Mouse (Mus musculus) urinary bladder, postnatal 36 days (tissue): ENCODE measurements around the gene Ift81.

Source experiments
- DNase-seq, 2 experiments: peaks; one replicate each; pipeline ENCODE4 v3.0.0; 2022; ENCODE audit warnings: low spot score in 2 of 2, mixed read lengths in 1 of 2

Ift81 gene

DNA sequence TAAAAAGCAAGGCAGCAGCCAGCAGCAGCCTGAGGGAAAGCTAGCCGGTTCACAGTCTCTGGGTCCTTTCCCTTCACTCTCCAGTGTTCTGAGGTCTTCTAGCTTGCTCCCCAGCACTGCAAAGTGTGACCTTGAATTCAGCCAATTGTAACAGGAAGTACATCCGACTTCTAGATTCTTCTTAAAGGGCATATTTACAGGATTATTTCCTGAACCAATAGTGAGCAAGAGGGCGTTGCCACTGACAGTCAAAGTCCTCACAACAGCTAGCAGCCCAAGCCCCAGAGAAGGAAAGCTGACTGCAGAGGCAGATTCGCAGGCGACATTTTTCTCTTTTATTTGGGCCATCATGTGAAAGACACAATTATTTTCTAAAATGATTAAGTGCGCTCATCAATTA lies 65.6 kb downstream of the Ift81 start:
- DNase-seq = no peak

DNA sequence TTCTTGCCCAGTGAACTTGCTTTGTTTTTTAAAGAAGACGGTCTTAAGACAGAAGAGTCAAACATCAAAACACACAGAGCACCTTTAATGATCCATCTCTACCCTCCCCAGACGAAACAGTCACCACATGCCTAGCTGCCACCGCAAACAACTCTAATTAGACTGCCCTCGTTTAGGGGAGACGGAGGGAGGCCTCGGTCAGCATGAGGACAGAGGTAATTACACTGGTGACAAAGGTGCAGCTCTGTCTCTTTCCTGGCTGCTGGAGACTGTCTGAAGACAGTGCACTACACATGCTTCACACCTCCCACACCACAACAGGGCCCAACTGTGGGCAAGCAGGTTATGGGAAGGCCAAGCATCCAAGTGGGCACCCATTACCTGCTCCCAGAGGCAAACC lies 66.5 kb downstream of the Ift81 start:
- DNase-seq = no peak

DNA sequence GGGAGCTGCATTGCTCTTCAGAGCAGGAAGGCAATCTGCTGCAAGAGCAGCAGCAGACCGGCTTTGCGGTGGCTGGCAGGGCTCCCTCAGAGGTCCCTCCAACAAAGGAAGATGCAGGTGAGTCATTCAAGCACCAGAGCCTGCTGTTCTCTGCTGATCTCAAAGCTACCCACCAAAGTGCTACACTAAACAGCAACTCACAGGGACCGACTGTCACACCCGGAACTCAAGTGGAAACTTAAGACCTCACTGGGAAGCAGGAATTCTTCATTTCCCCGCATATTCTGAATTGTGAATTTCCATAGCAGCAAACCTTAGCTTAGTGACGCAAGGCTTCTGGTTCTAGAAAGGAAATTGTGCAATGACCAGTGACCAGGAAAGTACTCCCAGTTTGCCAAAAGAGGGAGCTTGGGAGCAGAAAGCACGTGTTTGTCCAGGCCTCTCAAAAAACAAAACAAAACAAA lies 67.0 kb downstream of the Ift81 start:
- peak; percentile 45 to 61 for DNase-seq

DNA sequence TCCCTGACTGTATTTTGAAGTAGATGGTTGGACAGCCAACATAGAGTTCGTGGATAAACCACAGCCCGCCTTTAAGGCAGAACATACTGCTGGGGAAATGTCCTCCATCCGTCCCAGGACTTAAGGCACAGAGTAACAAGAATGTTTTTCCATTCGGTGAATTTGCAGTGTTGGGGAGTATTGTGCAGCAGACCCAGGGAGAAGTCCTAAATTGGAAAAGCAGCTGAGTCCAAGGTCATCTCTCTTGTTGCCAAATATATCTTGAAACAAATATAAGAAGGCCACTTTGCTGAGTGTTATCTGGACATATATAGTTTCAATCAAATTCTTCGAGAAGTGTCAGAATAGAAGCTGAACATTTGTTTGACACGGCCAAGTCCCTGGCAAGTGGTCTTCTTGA lies 70.9 kb downstream of the Ift81 start:
- DNase-seq = no peak

GRCm38 (mm10) chr5:122541871-122542270 lies 72.4 kb downstream of the Ift81 start:
- no peak for DNase-seq

GRCm38 (mm10) chr5:122538077-122538476 lies 76.2 kb downstream of the Ift81 start:
- no peak for DNase-seq

DNA sequence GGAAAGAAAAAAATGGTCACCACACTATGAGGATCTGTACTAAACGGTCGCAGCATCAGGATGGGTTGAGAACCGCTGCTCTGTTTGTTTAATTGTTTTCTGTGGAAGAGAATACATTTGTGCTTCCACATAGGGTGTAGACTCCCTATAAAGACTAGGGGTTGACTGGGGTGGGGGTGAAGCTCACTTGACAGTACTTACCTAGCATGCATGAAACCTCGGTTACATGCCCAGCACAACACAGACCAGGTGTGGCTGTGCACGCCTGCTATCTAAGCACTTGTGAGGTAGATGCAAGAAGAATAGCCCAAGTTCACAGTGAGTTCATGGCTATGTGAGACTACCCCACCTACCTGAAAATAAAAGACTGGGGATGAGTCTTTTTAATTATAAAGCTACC lies 76.7 kb downstream of the Ift81 start:
- DNase-seq = no peak

DNA sequence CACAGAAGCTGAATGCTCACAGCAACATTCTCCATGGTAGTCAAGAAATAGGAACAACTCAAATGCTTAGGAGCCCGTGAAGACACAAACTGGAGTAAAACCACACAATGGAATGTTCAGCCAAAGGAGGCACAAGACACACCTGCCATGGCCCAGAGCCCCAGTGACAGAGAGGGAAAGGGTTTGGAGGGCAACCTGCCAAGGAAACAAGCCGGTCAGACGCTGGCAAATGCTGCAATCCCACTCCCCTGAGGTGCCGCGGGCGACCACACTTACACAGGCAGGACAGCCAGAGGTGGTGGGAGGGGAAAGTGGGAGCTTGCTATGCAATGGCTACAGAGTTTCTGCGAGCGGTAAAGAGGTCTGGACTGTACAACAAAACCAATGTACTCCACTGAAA lies 80.4 kb downstream of the Ift81 start:
- DNase-seq = no peak

DNA sequence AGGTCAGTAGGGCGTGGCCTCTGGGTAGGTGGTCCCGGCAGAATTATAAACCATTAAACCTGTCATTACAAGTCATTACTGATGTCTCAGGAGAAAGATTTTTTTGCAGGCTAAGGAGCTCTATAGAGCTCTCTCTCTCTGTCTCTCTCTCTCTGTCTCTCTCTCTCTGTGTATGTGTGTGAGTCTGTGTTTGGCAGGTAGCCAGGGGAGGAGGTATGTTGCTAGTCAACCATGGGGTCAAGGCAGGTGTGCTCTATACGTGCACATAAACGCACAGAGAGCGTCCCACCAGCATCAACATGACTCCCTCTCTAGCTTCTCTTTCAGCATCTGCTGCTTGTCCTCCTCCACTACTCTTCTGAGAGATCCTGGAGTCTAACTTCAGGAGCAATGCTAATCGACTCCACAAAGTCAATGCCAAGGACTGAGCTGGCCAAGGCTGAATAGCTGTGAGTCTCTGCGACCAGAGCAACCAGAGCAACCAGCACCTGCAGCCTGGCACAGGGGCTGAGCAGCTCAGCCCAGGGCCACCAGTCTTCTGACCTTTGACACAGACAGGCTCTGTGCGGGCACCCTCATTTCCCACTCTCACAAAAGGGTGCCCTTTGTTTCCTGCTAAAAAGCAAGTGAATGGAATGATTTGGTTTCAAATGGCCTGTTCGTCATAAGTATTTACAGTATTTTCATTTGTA lies 84.3 kb downstream of the Ift81 start:
- no peak for DNase-seq

- peak; percentile 68 to 84 for DNase-seq
Measured at GRCm38 (mm10) chr5:122529316-122529715, 85.0 kb downstream of the Ift81 start.

DNA sequence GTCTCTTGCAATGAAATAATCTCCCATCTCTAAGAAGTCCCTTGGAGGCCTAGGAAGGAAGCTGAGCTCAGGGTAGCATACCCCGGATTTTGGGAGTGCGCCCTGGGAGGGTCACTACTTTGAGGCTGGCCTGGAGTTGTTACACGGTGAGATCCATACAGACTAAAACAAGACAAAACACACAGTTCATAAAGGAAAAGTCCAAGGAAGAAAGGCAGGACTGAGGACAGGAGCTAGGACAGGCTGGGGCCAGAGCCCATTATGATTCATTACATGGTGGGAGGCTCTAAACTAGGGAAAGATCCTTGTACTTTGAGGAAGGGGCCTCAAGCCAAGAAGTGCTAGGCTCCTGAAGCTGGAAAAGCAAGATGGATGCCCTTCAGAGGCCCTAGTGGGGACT lies 85.7 kb downstream of the Ift81 start:
- no peak for DNase-seq

DNA sequence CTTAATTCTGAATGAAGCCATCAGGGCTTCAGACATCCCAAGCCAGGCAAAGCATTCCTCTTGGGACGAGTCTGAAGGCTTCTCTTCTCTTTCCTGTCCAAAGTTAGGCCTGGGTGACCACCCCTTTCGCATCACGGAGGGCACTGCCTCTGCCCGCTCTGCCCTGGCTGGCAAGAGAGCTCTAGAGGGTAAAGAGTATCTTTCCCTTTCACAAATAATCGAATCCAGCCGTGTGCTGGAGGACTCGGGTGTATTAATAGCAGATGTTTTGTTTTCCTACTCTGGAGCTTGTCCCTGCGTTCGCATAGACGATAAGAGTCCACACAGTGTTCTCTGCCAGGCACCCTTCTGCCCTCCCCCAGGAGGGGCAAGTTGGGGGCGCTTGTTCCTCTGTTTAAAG lies 86.6 kb downstream of the Ift81 start:
- DNase-seq = no peak

DNA sequence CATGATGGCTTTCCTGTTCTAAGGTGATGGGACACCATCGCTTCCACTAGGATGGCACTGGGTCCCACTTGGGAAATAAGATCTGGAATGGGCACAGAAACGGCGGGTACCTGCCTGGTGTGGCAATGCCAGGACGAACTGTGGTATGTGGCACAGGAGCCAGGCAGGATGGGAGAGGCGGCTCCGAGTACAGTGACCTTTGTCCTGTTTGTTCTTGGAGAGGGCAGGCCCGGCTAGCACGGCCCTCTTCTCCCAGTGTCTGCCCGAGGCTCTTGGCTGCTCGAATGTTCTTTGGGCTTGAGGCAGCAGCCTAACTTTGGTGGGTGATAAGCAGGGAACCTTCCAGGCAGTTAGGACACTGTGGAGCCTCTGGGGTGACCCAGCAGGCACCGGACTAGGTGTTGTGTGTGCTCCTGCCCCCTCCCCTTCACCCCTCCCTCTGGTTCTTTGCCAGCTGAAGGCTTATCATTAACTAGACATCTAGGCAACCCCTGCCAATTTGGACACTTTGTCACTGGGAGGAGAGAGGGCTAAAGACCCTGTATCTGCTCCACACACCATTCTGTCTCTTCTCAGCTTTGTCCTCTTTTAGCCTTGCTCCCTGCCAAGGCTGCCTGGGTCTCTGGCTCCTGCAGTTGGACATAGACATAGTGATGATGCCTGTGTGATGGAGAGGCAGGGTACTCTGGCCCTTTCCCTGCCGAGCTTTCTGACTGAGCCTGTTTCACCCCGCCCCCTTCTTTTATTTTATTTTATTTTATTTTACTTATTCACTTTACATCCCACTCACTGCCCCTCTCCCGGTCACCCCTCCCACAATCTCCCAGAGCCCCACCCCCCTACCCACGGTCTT lies 87.2 kb downstream of the Ift81 start:
- peak; percentile 67 to 70 for DNase-seq

DNA sequence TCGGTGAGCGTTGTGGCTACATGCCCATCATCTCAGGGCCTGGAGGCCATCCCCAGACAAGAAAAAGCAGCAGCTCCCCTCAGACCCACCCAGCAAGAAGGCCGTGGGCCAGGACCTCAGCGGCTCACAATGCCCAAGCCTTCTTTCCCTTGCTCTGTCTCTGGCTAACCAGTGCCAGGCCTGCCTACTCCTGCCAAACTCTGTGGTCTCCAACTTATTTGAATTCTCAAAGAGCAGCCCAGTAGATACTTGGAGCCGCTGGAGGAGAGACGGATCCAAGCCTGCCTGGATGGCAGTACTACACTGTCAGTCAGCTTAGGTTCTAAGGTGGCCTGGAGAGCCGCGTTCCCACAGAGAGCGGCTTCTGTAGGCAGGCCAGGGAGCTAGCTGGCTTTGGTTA lies 87.9 kb downstream of the Ift81 start:
- no peak for DNase-seq

DNA sequence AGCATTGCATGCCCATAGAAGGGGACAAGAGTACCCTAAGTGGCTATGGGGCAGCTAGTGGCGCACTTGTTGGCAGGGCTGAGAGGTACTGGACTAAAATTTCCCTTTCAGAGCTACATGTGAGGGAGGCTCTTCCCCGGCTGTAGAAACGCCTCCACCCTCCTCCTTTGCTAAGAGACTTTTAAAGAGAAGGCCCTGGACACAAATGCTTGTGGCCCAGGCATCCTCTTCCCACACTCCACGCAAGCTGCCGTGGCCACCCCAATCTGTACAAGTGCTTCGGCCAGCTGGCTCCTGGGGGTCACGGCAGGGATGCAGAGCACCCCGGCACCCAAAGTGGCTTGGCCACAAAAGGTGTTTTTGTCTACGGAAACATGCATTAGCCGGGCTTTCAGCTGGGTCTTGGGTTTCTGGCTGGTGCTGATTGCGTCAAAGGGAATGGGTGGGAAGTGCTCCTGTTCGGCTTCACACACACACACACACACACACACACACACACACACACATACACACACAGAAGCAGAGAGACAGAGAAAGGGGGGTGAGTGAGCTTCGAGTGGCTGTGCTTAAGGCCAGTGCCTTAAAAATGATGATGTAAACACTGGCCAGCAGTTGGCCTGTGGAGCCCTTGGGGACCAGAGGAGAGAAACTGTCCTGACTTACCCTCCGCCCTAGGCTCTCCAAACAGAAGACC lies 88.9 kb downstream of the Ift81 start:
- DNase-seq = no peak

- DNase-seq = no peak
Measured at GRCm38 (mm10) chr5:122524854-122525237, 89.5 kb downstream of the Ift81 start.

DNA sequence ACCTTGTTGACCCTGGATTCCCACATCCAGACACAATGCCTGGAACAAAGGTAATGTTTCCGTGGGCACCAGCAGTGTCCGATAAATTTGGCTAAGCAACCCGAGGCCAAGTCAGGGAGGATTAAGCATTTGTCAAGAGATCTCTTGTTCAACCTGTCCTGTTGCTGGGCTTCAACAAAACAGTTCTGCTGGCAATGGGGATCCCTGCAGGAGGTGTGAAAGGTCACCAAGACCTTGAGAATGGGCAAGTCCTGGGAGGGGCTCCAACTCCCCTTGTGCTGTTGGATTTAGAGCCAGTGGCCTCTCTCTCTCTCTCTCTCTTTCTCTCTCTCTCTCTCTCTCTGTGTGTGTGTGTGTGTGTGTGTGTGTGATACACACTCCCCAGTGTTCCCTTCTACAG lies 90.1 kb downstream of the Ift81 start:
- DNase-seq = no peak

- no peak for DNase-seq
Measured at GRCm38 (mm10) chr5:122521130-122521473, 93.2 kb downstream of the Ift81 start.

DNA sequence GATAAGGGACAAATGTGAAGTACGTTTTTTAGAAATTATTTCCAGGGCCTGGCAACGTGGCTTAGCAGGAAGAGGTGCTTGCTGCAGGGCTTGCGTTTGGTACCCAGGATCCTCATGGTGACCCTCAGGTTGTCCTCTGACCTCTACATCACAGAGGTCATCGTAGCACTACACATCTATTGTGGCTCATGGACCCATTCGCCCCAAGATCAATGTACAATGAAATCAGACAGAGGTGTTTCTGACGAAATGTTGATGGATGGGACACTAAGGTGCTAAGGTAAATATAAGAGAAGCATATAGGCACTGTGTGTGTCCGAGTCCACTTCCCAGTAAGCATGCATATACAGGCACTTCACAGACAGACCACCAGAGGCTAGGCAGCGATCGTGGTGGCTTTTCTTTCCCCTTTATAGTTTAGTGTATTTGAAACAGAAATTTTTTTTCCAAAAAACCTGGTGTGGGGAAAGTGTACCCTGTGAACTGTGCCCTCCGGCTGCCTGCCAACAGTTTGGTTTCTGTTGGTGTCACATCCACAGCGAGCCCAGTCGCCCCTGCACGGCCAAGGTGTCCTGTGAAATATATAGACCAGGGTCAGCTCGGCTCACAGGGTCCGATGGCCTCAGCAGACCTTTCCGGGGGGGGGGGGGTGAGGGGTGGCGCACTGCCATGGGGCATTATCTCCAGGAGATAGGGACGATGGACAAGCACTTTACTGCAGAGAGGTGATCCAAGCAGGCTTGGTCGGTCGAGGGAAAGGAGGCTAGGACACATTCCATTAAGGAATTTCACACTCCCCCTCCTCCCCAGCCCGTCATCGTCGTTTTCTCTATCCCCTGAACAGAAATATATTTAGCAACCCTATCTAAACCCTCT lies 93.8 kb downstream of the Ift81 start:
- DNase-seq = no peak

- DNase-seq = no peak
Measured at GRCm38 (mm10) chr5:122519043-122519660, 95.2 kb downstream of the Ift81 start.

GRCm38 (mm10) chr5:122518247-122518646 lies 96.1 kb downstream of the Ift81 start:
- no peak for DNase-seq
